Mouse (Mus musculus) embryonic facial prominence, embryonic 11.5 days (tissue): ENCODE measurements around the gene Cdkn2b. TPM values are rescaled to one million over a fixed set of nuclear protein-coding genes. Genes with fewer than 3 reads are reported as not detected.

ENCODE experiments used
- ATAC-seq: fragments of 200-750 bp; cut with Nextera tagmentation; replicated peaks from 2 replicates; pipeline ENCODE4 v1.8.0; 2017; ENCODE audit warnings: low read depth; ENCODE audit not compliant: insufficient number of reproducible peaks, low FRiP score, low TSS enrichment
- DNase-seq: peaks from one replicate; pipeline ENCODE4 v3.0.0-alpha.2; 2015; ENCODE audit warnings: low spot score
- H3K27ac ChIP-seq: fragments of 300-500 bp; sonication (generic); replicated peaks from 2 replicates; pipeline ENCODE4 v1.5.1; 2014; ENCODE audit warnings: mild to moderate bottlenecking, low read depth, low read length, control low read depth
- H3K27me3 ChIP-seq: fragments of 300-500 bp; sonication (generic); 2 replicates; pipeline ENCODE4 v1.6.1; 2014; ENCODE audit warnings: mild to moderate bottlenecking, low read length, moderate library complexity, mixed read lengths; ENCODE audit not compliant: control insufficient read depth, insufficient read depth
- H3K36me3 ChIP-seq: fragments of 300-500 bp; sonication (generic); replicated peaks from 2 replicates; pipeline ENCODE4 v1.6.1; 2014; ENCODE audit warnings: low read depth, mild to moderate bottlenecking, low read length, moderate library complexity, mixed read lengths; ENCODE audit not compliant: control insufficient read depth, insufficient read depth
- H3K4me1 ChIP-seq: fragments of 300-500 bp; sonication (generic); 2 replicates; pipeline ENCODE4 v1.6.1; 2014; ENCODE audit warnings: low read length, mixed read lengths; ENCODE audit not compliant: control insufficient read depth, insufficient read depth
- H3K4me2 ChIP-seq: fragments of 300-500 bp; sonication (generic); 2 replicates; pipeline ENCODE4 v1.6.1; 2014; ENCODE audit warnings: low read depth, mild to moderate bottlenecking, control low read depth, low read length, moderate library complexity
- H3K4me3 ChIP-seq: fragments of 300-500 bp; sonication (generic); 2 replicates; pipeline ENCODE4 v1.5.1; 2014; ENCODE audit warnings: low read depth, low read length, control low read depth
- H3K9ac ChIP-seq: fragments of 300-500 bp; sonication (generic); replicated peaks from 2 replicates; pipeline ENCODE4 v1.6.1; 2014; ENCODE audit warnings: mild to moderate bottlenecking, control low read depth, low read length
- H3K9me3 ChIP-seq: fragments of 300-500 bp; sonication (generic); replicated peaks from 2 replicates; pipeline ENCODE4 v1.6.1; 2016; ENCODE audit warnings: mild to moderate bottlenecking, low read length, inconsistent platforms, mixed read lengths; ENCODE audit not compliant: control insufficient read depth
- WGBS: fragments of 180-500 bp; shearing (Covaris S2); extraction: QIAGEN DNeasy Blood & Tissue Kit; methylation state at CpG from one replicate; pipeline ENCODE4 v1.1.7; 2014; 5-methylcytosine and 5-hydroxymethylcytosine counted together
- polyA plus RNA-seq: library from polyadenylated mRNA; unstranded; fragments of >200 nt; fragmentation: Nextera tagmentation; extraction: Ambion mirVana; gene quantifications from 2 replicates; pipeline ENCODE4 v1.2.1, GENCODE M21; 2014

Cdkn2b gene
- polyA plus RNA-seq, 1 experiment from 2014 or later = 1.4 TPM

DNA sequence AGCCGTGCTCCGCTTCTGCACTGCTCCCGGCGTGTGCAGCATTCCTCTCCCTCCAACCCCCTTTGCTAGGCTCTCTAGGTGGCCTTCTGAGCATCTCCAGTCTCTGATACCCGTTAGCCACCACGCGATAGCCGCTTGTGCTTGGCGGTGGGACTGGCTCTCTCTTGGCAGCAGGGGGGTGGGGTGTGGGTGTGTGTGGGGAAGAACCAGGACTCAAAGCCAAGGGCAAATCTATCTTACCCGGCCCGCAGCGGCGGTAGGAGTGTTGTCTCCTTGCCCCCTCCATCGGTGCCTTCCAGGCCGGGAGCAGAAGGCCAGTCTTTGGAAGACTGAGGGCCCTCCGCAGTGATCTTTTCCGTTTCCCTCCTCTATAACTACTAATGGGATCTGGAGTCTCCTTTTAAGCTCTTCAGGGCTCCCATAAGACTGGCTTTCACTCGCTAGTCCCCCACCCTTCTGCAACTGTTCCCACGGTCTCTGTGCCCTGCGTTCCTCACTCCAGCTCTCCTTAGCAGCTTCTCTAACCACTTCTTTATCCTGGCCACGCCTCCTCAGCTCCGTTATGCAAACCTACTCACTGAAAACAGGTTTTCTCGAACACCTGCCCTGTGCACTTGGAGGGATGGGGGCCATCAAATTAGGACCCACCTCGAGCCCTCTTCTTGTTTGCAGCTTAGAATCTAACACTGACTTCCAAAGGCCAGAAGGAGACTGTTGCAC is 35.9 kb downstream of the Cdkn2b start:
- Histone ChIP-seq H3K4me1 (no peaks in the 10 kb centered on the region), H3K9ac (no peak overlapping the region), H3K4me2 (no peak overlapping the region), H3K27ac (no peak overlapping the region), H3K9me3 (no peaks in the 10 kb centered on the region), H3K27me3 (peaks cover 74% of the 10 kb centered on the region), H3K4me3 (no peak overlapping the region), H3K36me3 (no peaks in the 10 kb centered on the region)
- DNase-seq (no peak), ATAC-seq (no peak)
- under 1% methylated on average over 24 of the region's 24 CpGs for WGBS

GRCm38 (mm10) chr4:89274006-89274405 is 36.8 kb downstream of the Cdkn2b start:
- Histone ChIP-seq H3K4me2 (no peak overlapping the region), H3K9me3 (no peaks in the 10 kb centered on the region), H3K27ac (no peak overlapping the region), H3K27me3 (peaks cover 68% of the 10 kb centered on the region), H3K9ac (no peak overlapping the region), H3K4me1 (no peaks in the 10 kb centered on the region), H3K4me3 (no peak overlapping the region), H3K36me3 (no peaks in the 10 kb centered on the region)
- no peak for DNase-seq
- WGBS = 1% methylated on average over 14 of the region's 14 CpGs
- no peak for ATAC-seq

DNA sequence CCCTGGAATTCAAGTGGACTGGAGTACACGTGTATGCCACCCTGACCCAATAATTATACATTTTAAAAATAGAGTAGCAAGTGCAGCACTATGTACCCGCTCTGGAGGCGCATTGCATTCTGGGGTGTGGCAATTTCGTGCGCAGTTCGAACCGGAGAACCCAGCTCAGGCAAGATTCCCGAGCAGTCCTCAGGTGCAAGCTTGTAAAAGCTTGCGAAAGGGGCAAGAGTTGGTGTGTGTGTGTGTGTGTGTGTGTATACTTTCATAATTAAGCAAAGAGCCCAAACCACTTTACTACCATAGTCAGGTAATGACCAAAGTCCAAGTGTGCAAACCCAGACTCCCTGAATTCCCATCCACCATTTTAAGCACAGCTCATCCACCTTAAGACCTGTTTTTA is 37.3 kb downstream of the Cdkn2b start:
- no peak overlapping the region for H3K27ac ChIP-seq
- H3K36me3 ChIP-seq = no peaks in the 10 kb centered on the region
- no peaks in the 10 kb centered on the region for H3K4me1 ChIP-seq
- ATAC-seq (0 out of 2 replicates have a peak, but pooled peaks have one; percentile 41), DNase-seq (no peak)
- no peak overlapping the region for H3K4me2 ChIP-seq
- no peak overlapping the region for H3K9ac ChIP-seq
- no peak overlapping the region for H3K4me3 ChIP-seq
- H3K27me3 ChIP-seq = peaks cover 63% of the 10 kb centered on the region
- under 1% methylated on average over 9 of the region's 9 CpGs for WGBS
- H3K9me3 ChIP-seq = no peaks in the 10 kb centered on the region

- no peaks in the 10 kb centered on the region for H3K9me3 ChIP-seq
- no peak overlapping the region for H3K9ac ChIP-seq
- no peaks in the 10 kb centered on the region for H3K4me1 ChIP-seq
- WGBS = under 1% methylated on average over 20 of the region's 20 CpGs
- DNase-seq (no peak), ATAC-seq (0 out of 2 replicates have a peak, but pooled peaks have one; percentile 14)
- peaks cover 59% of the 10 kb centered on the region for H3K27me3 ChIP-seq
- no peak overlapping the region for H3K27ac ChIP-seq
- no peak overlapping the region for H3K4me2 ChIP-seq
- H3K4me3 ChIP-seq = no peak overlapping the region
- H3K36me3 ChIP-seq = no peaks in the 10 kb centered on the region
These were observed 37.8 kb downstream of the Cdkn2b start for GRCm38 (mm10) chr4:89272961-89273540.

DNA sequence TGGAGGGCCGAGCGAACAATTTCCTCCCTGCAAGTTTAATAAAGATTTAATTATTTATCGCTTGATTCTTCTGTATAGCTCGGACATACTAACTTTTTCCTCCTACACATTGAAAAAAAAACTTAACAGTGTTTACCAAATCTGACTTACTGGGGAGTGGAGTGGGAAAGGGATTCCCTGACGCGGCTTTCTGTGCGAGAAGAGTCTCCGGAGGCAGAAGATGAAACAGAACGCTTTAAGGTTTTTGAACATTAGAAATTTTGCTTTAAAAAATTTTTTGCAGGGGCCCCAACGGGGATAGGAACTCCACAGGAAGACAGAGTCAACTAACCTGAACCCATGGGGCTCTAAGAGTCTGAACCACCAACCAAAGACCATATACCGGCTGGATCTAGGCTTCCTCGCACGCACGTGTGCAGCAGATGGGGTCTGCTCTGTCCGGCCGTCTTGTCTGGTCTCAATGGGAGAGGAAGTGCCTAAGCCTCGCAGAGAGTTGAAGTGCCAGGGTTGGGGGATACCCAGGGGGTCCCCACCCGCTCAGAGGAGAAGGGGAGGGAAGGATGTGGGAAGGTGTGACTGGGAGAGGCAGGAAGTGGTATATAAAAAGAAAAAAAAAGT is 38.6 kb downstream of the Cdkn2b start:
- H3K4me2 ChIP-seq = no peak overlapping the region
- no peaks in the 10 kb centered on the region for H3K9me3 ChIP-seq
- no peak overlapping the region for H3K27ac ChIP-seq
- DNase-seq = no peak
- no peaks in the 10 kb centered on the region for H3K4me1 ChIP-seq
- ATAC-seq = peak; percentile 57; the same call in 1 of the 2 replicates
- peaks cover 51% of the 10 kb centered on the region for H3K27me3 ChIP-seq
- H3K9ac ChIP-seq = no peak overlapping the region
- no peaks in the 10 kb centered on the region for H3K36me3 ChIP-seq
- 3% methylated on average over 18 of the region's 18 CpGs for WGBS
- H3K4me3 ChIP-seq = no peak overlapping the region

- Histone ChIP-seq H3K4me3 (no peak overlapping the region), H3K27me3 (no peaks in the 10 kb centered on the region), H3K36me3 (no peaks in the 10 kb centered on the region), H3K9me3 (no peaks in the 10 kb centered on the region), H3K4me2 (no peak overlapping the region), H3K9ac (no peak overlapping the region), H3K27ac (no peak overlapping the region), H3K4me1 (no peaks in the 10 kb centered on the region)
- ATAC-seq (no peak), DNase-seq (no peak)
- WGBS = 92% methylated on average over 1 of the region's 1 CpGs
These were observed 53.1 kb downstream of the Cdkn2b start for GRCm38 (mm10) chr4:89257768-89258167.

Other genes with a start within 250 kb of the Cdkn2b start
- gene Mtap, start 173.9 kb downstream of the Cdkn2b start, polyA plus RNA-seq = 134 and 143 TPM in 2 replicates
- not detected in 2 replicates for gene Cdkn2a, start 16.4 kb downstream of the Cdkn2b start, polyA plus RNA-seq